Mouse (Mus musculus): ENCODE data around the gene Depdc5. TPM values are rescaled to one million over a fixed set of nuclear protein-coding genes. Genes with fewer than 3 reads are reported as not detected.
A peak's percentile ranks its signal among the peaks of the same experiment; 100 is the strongest.
"Not testable (repeated sequence)": the region's sequence is repeated elsewhere in the genome, so short reads cannot be mapped to it uniquely, and the experiment has no call there.

Gene Depdc5
- polyA plus RNA-seq, 1 experiment from 2014 or later, result 28.3 TPM

GRCm38 (mm10) chr5:33018561-33019425, 155.3 kb downstream of the Depdc5 start, which contains the start of gene Ywhah:
Gene Ywhah (plus strand): TSS chr5:33018816.
- ATAC-seq (ENCODE audit: insufficient number of reproducible peaks, insufficient read depth, low FRiP score, low TSS enrichment, low read depth), result peak; percentile 97
- H3K9me3 ChIP-seq, result no peaks in the 10 kb centered on the region
- H3K36me3 ChIP-seq, result 0 out of 2 replicates have a peak, but pooled peaks cover 5% of the 10 kb centered on the region
- peak within 1 kb of the TSS; percentile 99 for H3K27ac ChIP-seq
- H3K4me3 ChIP-seq, result peak within 1 kb of the TSS; percentile 84
- under 1% methylated on average over 103 of the region's 121 CpGs for WGBS
- H3K4me1 ChIP-seq, result peaks cover 17% of the 10 kb centered on the region
- H3K27me3 ChIP-seq, result no peaks in the 10 kb centered on the region
- H3K4me2 ChIP-seq, result peak within 1 kb of the TSS; percentile 82
- H3K9ac ChIP-seq, result peak within 1 kb of the TSS; percentile 97

- no peak for ATAC-seq (ENCODE audit: insufficient number of reproducible peaks, insufficient read depth, low FRiP score, low TSS enrichment, low read depth)
- no peaks in the 10 kb centered on the region for H3K9me3 ChIP-seq
- peak overlapping the region; percentile 99 for H3K27ac ChIP-seq
- H3K4me1 ChIP-seq, result peaks cover 17% of the 10 kb centered on the region
- under 1% methylated on average over 12 of the region's 12 CpGs for WGBS
- H3K9ac ChIP-seq, result peak overlapping the region; percentile 97
- H3K4me2 ChIP-seq, result peak overlapping the region; percentile 82
- H3K36me3 ChIP-seq, result peaks cover 10% of the 10 kb centered on the region; the same call in 1 of the 2 replicates
- H3K27me3 ChIP-seq, result no peaks in the 10 kb centered on the region
- peak overlapping the region; percentile 84 for H3K4me3 ChIP-seq
These were observed 155.9 kb downstream of the Depdc5 start for GRCm38 (mm10) chr5:33019426-33019821.

- Histone ChIP-seq H3K4me1 (peaks cover 17% of the 10 kb centered on the region), H3K9me3 (no peaks in the 10 kb centered on the region), H3K4me3 (no peak overlapping the region), H3K36me3 (peaks cover 27% of the 10 kb centered on the region), H3K4me2 (no peak overlapping the region), H3K27ac (no peak overlapping the region), H3K27me3 (no peaks in the 10 kb centered on the region), H3K9ac (no peak overlapping the region)
- no peak for ATAC-seq (ENCODE audit: insufficient number of reproducible peaks, insufficient read depth, low FRiP score, low TSS enrichment, low read depth)
- 84% methylated on average over 2 of the region's 2 CpGs for WGBS
These were observed 158.1 kb downstream of the Depdc5 start for GRCm38 (mm10) chr5:33021622-33022021.

GRCm38 (mm10) chr5:33023337-33023736, 159.8 kb downstream of the Depdc5 start:
- 96% methylated on average over 4 of the region's 4 CpGs for WGBS
- H3K27ac ChIP-seq, result no peak overlapping the region
- no peaks in the 10 kb centered on the region for H3K9me3 ChIP-seq
- H3K4me3 ChIP-seq, result no peak overlapping the region
- ATAC-seq (ENCODE audit: insufficient number of reproducible peaks, insufficient read depth, low FRiP score, low TSS enrichment, low read depth), result no peak
- peaks cover 17% of the 10 kb centered on the region for H3K4me1 ChIP-seq
- no peak overlapping the region for H3K9ac ChIP-seq
- no peak overlapping the region for H3K4me2 ChIP-seq
- H3K36me3 ChIP-seq, result peaks cover 32% of the 10 kb centered on the region
- H3K27me3 ChIP-seq, result no peaks in the 10 kb centered on the region

GRCm38 (mm10) chr5:33024474-33024873, 161.0 kb downstream of the Depdc5 start:
- H3K4me1 ChIP-seq, result peaks cover 17% of the 10 kb centered on the region
- no peaks in the 10 kb centered on the region for H3K9me3 ChIP-seq
- H3K4me3 ChIP-seq, result no peak overlapping the region
- H3K9ac ChIP-seq, result no peak overlapping the region
- peaks cover 35% of the 10 kb centered on the region for H3K36me3 ChIP-seq
- ATAC-seq (ENCODE audit: insufficient number of reproducible peaks, insufficient read depth, low FRiP score, low TSS enrichment, low read depth), result no peak
- 83% methylated on average over 5 of the region's 5 CpGs for WGBS
- no peaks in the 10 kb centered on the region for H3K27me3 ChIP-seq
- H3K4me2 ChIP-seq, result no peak overlapping the region
- H3K27ac ChIP-seq, result no peak overlapping the region

- Histone ChIP-seq H3K27ac (no peak overlapping the region), H3K9me3 (no peaks in the 10 kb centered on the region), H3K4me3 (no peak overlapping the region), H3K4me1 (0 out of 2 replicates have a peak, but pooled peaks cover 2% of the 10 kb centered on the region), H3K27me3 (no peaks in the 10 kb centered on the region), H3K4me2 (no peak overlapping the region), H3K36me3 (peaks cover 31% of the 10 kb centered on the region), H3K9ac (no peak overlapping the region)
- no peak for ATAC-seq (ENCODE audit: insufficient number of reproducible peaks, insufficient read depth, low FRiP score, low TSS enrichment, low read depth)
- 73% methylated on average over 2 of the region's 2 CpGs for WGBS
These were observed 165.2 kb downstream of the Depdc5 start for GRCm38 (mm10) chr5:33028656-33029055.

- no peak overlapping the region for H3K9ac ChIP-seq
- H3K9me3 ChIP-seq, result no peaks in the 10 kb centered on the region
- no peak overlapping the region for H3K27ac ChIP-seq
- H3K36me3 ChIP-seq, result peaks cover 15% of the 10 kb centered on the region
- H3K4me2 ChIP-seq, result no peak overlapping the region
- ATAC-seq (ENCODE audit: insufficient number of reproducible peaks, insufficient read depth, low FRiP score, low TSS enrichment, low read depth), result no peak
- 0 out of 2 replicates have a peak, but pooled peaks cover 2% of the 10 kb centered on the region for H3K4me1 ChIP-seq
- WGBS, result 65% methylated on average over 4 of the region's 4 CpGs
- H3K4me3 ChIP-seq, result no peak overlapping the region
- H3K27me3 ChIP-seq, result no peaks in the 10 kb centered on the region
These were observed 167.1 kb downstream of the Depdc5 start for GRCm38 (mm10) chr5:33030425-33031175.

GRCm38 (mm10) chr5:33032036-33032773, 168.7 kb downstream of the Depdc5 start:
- H3K9me3 ChIP-seq, result no peaks in the 10 kb centered on the region
- no peak overlapping the region for H3K4me3 ChIP-seq
- H3K4me1 ChIP-seq, result 0 out of 2 replicates have a peak, but pooled peaks cover 2% of the 10 kb centered on the region
- H3K27ac ChIP-seq, result no peak overlapping the region
- 0 out of 2 replicates have a peak overlapping the region, but pooled peaks have one; percentile 16 for H3K9ac ChIP-seq
- no peak overlapping the region for H3K4me2 ChIP-seq
- ATAC-seq (ENCODE audit: insufficient number of reproducible peaks, insufficient read depth, low FRiP score, low TSS enrichment, low read depth), result no peak
- no peaks in the 10 kb centered on the region for H3K27me3 ChIP-seq
- 81% methylated on average over 10 of the region's 10 CpGs for WGBS
- peaks cover 8% of the 10 kb centered on the region for H3K36me3 ChIP-seq

- Histone ChIP-seq H3K4me2 (no peak overlapping the region), H3K4me3 (no peak overlapping the region), H3K9ac (no peak overlapping the region), H3K4me1 (0 out of 2 replicates have a peak, but pooled peaks cover 2% of the 10 kb centered on the region), H3K27ac (no peak overlapping the region), H3K9me3 (no peaks in the 10 kb centered on the region), H3K27me3 (no peaks in the 10 kb centered on the region), H3K36me3 (peaks cover 5% of the 10 kb centered on the region)
- 0% methylated on average over 4 of the region's 4 CpGs for WGBS
- no peak for ATAC-seq (ENCODE audit: insufficient number of reproducible peaks, insufficient read depth, low FRiP score, low TSS enrichment, low read depth)
These were observed 169.6 kb downstream of the Depdc5 start for GRCm38 (mm10) chr5:33033121-33033520.

- not testable (repeated sequence) for H3K27ac ChIP-seq; H3K9ac ChIP-seq; H3K36me3 ChIP-seq; ATAC-seq (ENCODE audit: insufficient number of reproducible peaks, insufficient read depth, low FRiP score, low TSS enrichment, low read depth); H3K4me2 ChIP-seq; H3K27me3 ChIP-seq; H3K4me3 ChIP-seq; H3K4me1 ChIP-seq; H3K9me3 ChIP-seq
- WGBS, result 46% methylated on average over 8 of the region's 8 CpGs
These were observed 170.1 kb downstream of the Depdc5 start for GRCm38 (mm10) chr5:33033633-33034032.

- no peak for ATAC-seq (ENCODE audit: insufficient number of reproducible peaks, insufficient read depth, low FRiP score, low TSS enrichment, low read depth)
- Histone ChIP-seq H3K9ac (no peak overlapping the region), H3K27ac (no peak overlapping the region), H3K36me3 (no peaks in the 10 kb centered on the region), H3K9me3 (no peaks in the 10 kb centered on the region), H3K4me3 (no peak overlapping the region), H3K27me3 (no peaks in the 10 kb centered on the region), H3K4me2 (no peak overlapping the region), H3K4me1 (0 out of 2 replicates have a peak, but pooled peaks cover 2% of the 10 kb centered on the region)
- WGBS, result 14% methylated on average over 7 of the region's 7 CpGs
These were observed 170.6 kb downstream of the Depdc5 start for GRCm38 (mm10) chr5:33034100-33034499.
